Mouse (Mus musculus) neural tube, embryonic 12.5 days (tissue): Measurements from ENCODE around the gene Guca2b. TPM values are rescaled to one million over a fixed set of nuclear protein-coding genes. Genes with fewer than 3 reads are reported as not detected.

ENCODE experiments used
- ATAC-seq: fragments of 200-750 bp; cut with Nextera tagmentation; 2 replicates; pipeline ENCODE4 v1.8.0; 2017; ENCODE audit warnings: low read depth, mild to moderate bottlenecking, moderate TSS enrichment, moderate library complexity; ENCODE audit not compliant: low FRiP score
- H3K27ac ChIP-seq: fragments of 300-500 bp; sonication (generic); 2 replicates; pipeline ENCODE4 v1.5.1; 2016
- H3K27me3 ChIP-seq: fragments of 300-500 bp; sonication (generic); replicated peaks from 2 replicates; pipeline ENCODE4 v1.6.1; 2016; ENCODE audit warnings: mild to moderate bottlenecking
- H3K36me3 ChIP-seq: fragments of 300-500 bp; sonication (generic); 2 replicates; pipeline ENCODE4 v1.6.1; 2016; ENCODE audit warnings: mild to moderate bottlenecking
- H3K4me1 ChIP-seq: fragments of 300-500 bp; sonication (generic); 2 replicates; pipeline ENCODE4 v1.6.1; 2016
- H3K4me2 ChIP-seq: fragments of 300-500 bp; sonication (generic); replicated peaks from 2 replicates; pipeline ENCODE4 v1.6.1; 2016; ENCODE audit warnings: mild to moderate bottlenecking
- H3K4me3 ChIP-seq: fragments of 300-500 bp; sonication (generic); 2 replicates; pipeline ENCODE4 v1.5.1; 2016
- H3K9ac ChIP-seq: fragments of 300-500 bp; sonication (generic); 2 replicates; pipeline ENCODE4 v1.6.1; 2016; ENCODE audit warnings: mild to moderate bottlenecking
- H3K9me3 ChIP-seq: fragments of 300-500 bp; sonication (generic); 2 replicates; pipeline ENCODE4 v1.6.1; 2016; ENCODE audit warnings: mild to moderate bottlenecking
- WGBS: fragments of 180-500 bp; shearing (Covaris S2); methylation state at CpG from one replicate; pipeline ENCODE4 v1.1.7; 2016; 5-methylcytosine and 5-hydroxymethylcytosine counted together
- polyA plus RNA-seq: library from polyadenylated mRNA; unstranded; fragments of >200 nt; fragmentation: Nextera tagmentation; extraction: Ambion mirVana; gene quantifications from 2 replicates; pipeline ENCODE4 v1.2.1, GENCODE M21; 2016

Guca2b gene
- polyA plus RNA-seq, 1 experiment from 2014 or later: not detected

DNA sequence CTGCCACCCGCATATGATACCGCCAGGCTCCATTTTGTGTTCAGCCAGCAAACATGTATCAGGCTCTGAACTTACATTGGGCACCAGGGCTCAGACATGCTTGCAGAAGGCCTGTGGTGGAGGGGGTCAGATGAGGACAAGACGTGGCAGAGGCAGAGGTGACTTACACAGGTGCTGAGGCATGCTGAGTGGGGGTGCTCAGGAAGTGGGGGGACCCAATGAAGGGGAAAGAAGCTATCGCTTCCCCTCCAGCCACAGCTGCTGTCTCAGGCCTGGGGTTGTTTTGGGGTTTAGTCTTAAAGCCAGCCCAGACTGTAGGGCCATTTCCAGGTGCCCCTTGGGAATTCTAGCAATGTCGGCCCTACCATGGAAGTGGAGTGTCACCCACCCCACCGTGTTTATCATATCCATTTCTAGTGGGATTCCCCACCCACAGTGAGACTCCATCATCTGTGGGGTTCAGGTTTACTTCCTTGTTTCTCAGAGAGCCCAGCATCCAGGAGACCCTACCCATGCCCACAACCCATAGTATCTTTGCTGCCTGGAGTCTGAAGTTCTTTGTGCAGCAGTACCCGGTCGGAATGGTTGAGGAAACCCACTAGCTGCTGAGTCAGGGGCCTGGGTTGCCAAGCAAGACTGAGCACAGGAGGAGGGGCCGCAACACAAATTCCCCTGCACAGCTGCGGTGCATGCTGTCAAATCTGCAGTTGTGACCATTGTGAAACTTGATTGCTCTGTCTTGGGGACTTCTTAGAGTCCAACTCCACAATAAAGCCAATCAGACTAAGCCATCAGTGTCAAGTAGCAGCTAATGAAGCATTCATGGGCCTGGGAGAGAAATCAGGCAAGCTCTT, 10.8 kb upstream of the Guca2b start:
- WGBS: 73% methylated on average over 10 of the region's 10 CpGs
- no peak overlapping the region for H3K4me3 ChIP-seq
- H3K9ac ChIP-seq: 0 out of 2 replicates have a peak overlapping the region, but pooled peaks have one; percentile 0
- H3K4me2 ChIP-seq: no peak overlapping the region
- no peak for ATAC-seq
- H3K27me3 ChIP-seq: no peaks in the 10 kb centered on the region
- H3K27ac ChIP-seq: no peak overlapping the region
- no peaks in the 10 kb centered on the region for H3K36me3 ChIP-seq
- H3K4me1 ChIP-seq: peaks cover 4% of the 10 kb centered on the region; the same call in 1 of the 2 replicates
- no peaks in the 10 kb centered on the region for H3K9me3 ChIP-seq

DNA sequence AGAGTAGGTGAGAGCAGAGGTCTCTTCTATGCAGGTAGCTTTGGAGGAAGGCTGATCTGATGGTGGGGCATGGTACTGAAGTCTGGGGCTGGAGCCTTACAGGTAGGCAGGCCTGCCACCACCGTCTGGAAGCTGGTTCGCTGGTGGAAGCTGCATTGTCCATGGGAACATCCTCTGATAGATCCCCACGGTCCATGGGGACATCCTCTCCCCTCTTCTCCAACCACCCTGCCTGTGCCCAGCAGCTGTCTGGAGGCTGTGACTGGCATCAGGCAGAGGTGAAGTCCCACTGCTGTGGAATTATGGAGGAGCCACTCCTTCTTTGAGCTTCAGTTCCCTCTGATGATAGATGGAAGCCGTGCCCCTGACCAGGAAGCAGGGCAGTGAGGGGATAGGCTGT, 9.8 kb upstream of the Guca2b start:
- no peaks in the 10 kb centered on the region for H3K27me3 ChIP-seq
- WGBS: 88% methylated on average over 4 of the region's 4 CpGs

DNA sequence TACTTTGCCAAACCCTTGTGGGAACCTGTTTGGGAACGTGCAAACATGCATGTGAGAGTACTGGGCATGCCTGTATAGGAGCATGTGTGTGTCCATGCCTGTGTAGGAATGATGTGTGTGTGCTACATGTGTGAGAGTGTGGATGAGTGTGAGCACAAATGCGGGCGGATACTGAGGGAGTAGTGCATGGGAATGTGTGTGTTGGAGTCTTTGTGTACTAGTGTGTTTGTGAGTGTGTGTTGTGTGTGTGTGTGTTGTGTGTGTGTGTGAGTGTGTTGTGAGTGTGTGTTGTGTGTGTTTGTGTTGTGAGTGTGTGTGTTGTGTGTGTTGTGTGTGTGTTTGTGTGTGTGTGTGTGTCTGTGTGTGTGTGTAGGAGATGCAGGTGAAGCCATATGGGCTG, 9.4 kb upstream of the Guca2b start:
- Histone ChIP-seq H3K9me3 (no peaks in the 10 kb centered on the region), H3K36me3 (no peaks in the 10 kb centered on the region), H3K9ac (no peak overlapping the region), H3K4me3 (no peak overlapping the region), H3K27ac (no peak overlapping the region), H3K4me2 (no peak overlapping the region), H3K27me3 (no peaks in the 10 kb centered on the region), H3K4me1 (peaks cover 4% of the 10 kb centered on the region; the same call in 1 of the 2 replicates)
- ATAC-seq: no peak
- whole genome bisulfite sequencing: 90% methylated on average over 3 of the region's 3 CpGs

More for the DNA sequence above, 9.8 kb upstream of the Guca2b start:
- Histone ChIP-seq H3K9ac (no peak overlapping the region), H3K27ac (no peak overlapping the region), H3K9me3 (no peaks in the 10 kb centered on the region), H3K4me1 (peaks cover 4% of the 10 kb centered on the region; the same call in 1 of the 2 replicates), H3K4me2 (no peak overlapping the region), H3K4me3 (no peak overlapping the region), H3K36me3 (no peaks in the 10 kb centered on the region)
- ATAC-seq: no peak

DNA sequence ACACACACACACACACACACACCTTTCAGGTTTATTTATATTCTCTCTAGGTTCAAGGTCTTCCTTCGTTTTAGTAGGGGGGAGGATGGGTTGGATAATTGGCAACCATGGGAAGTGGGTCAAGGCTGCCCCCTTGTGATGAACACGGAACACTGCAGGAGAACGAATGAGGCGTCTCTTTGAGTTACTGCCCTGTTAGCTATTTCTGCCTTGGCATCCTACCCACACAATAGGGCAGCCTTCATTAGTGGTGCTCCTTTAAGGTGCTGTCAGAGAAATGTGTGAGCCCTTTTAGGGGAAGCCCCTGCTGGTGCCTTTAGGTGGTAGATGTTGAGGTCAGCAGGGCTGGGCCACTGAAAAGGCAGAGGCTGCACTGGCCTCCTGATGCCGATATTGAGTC, 8.7 kb upstream of the Guca2b start:
- 0 out of 2 replicates have a peak, but pooled peaks have one; percentile 30 for ATAC-seq
- 35% methylated on average over 5 of the region's 5 CpGs for WGBS
- no peak overlapping the region for H3K4me3 ChIP-seq

DNA sequence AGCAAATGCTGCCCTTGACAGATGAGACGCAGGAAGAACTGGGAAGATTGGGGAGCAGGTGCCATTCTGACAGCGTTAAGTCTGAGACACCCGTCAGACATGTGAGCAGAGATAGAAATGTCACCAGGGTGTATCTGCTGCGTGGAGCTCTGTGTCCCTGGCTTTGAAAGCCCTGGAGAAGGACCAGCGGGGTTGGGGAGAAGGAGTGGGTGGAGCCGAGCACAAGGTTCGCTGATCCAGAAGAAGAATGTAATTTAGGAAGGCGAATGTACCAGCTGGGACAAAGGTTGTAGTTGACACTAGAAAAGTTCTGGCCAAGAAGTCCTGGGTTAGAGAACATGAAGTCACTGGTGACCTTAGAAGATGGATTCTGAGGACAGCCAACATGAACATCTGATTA, 7.4 kb upstream of the Guca2b start:
- WGBS: 47% methylated on average over 8 of the region's 8 CpGs
- Histone ChIP-seq H3K36me3 (no peaks in the 10 kb centered on the region), H3K27me3 (no peaks in the 10 kb centered on the region), H3K9me3 (no peaks in the 10 kb centered on the region), H3K4me1 (peaks cover 4% of the 10 kb centered on the region; the same call in 1 of the 2 replicates), H3K9ac (no peak overlapping the region), H3K27ac (no peak overlapping the region), H3K4me3 (no peak overlapping the region), H3K4me2 (no peak overlapping the region)
- ATAC-seq: no peak

More for the DNA sequence above, 8.7 kb upstream of the Guca2b start:
- no peaks in the 10 kb centered on the region for H3K36me3 ChIP-seq
- H3K9ac ChIP-seq: no peak overlapping the region
- no peak overlapping the region for H3K27ac ChIP-seq
- H3K4me1 ChIP-seq: peaks cover 4% of the 10 kb centered on the region; the same call in 1 of the 2 replicates
- H3K27me3 ChIP-seq: no peaks in the 10 kb centered on the region
- no peak overlapping the region for H3K4me2 ChIP-seq
- H3K9me3 ChIP-seq: no peaks in the 10 kb centered on the region

DNA sequence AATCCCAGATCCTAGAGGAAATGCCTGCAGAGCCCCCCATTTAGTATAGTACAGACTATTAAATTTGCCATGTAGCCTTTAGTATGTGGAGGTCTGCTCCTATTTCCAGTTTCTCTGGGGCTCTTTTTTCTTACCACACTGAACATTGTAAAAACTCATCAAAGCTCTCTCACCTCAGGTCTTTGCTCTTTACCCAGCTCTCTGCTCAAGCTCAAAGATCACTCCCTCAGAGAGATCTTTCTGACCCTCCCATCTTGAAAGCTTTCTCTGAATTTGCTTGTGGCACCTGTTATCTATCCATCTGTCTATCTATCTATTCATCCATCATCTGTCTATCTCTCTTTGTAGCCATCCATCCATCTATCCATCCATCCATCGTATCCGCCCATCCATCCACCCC, 6.4 kb upstream of the Guca2b start:
- no peaks in the 10 kb centered on the region for H3K4me1 ChIP-seq
- no peaks in the 10 kb centered on the region for H3K9me3 ChIP-seq
- no peak overlapping the region for H3K4me2 ChIP-seq
- ATAC-seq: no peak
- 94% methylated on average over 2 of the region's 2 CpGs for WGBS
- no peak overlapping the region for H3K9ac ChIP-seq
- H3K4me3 ChIP-seq: no peak overlapping the region
- H3K27me3 ChIP-seq: no peaks in the 10 kb centered on the region
- no peaks in the 10 kb centered on the region for H3K36me3 ChIP-seq
- no peak overlapping the region for H3K27ac ChIP-seq

DNA sequence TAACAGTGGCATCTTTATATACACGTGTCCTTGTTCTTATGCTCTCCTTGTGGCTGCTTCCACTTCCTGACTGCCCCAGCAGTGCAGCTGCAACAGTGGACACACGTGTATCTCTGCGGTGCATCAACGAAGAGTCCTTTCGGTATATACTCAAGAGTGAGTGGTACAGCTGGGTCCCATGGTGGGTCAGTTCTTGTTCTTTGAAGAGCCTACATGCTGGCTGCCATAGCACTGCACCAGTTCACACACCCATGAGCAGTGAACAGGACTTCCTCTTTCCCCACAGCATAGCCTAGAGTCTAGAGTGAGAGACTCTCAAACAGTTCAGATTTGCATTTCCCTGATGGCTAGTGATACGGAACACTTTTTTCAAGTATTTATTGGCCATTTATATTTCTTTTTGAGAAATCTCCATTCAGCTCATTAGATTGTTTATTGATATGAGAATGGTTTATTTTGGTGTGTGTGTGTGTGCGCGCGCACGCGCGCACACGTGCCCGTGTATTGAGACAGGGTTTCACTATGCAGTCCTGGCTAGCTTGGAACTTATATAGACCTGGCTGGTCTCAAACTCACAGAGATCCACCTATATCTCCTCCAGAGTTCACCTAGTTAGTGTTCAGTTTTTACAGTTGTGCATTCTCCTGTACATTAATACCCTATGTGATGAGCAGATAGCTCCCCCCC, 4.8 kb upstream of the Guca2b start:
- 92% methylated on average over 14 of the region's 14 CpGs for WGBS
- Histone ChIP-seq H3K4me1 (no peaks in the 10 kb centered on the region), H3K27me3 (no peaks in the 10 kb centered on the region), H3K27ac (no peak overlapping the region), H3K4me2 (no peak overlapping the region), H3K36me3 (no peaks in the 10 kb centered on the region), H3K4me3 (no peak overlapping the region), H3K9ac (no peak overlapping the region), H3K9me3 (no peaks in the 10 kb centered on the region)
- no peak for ATAC-seq

DNA sequence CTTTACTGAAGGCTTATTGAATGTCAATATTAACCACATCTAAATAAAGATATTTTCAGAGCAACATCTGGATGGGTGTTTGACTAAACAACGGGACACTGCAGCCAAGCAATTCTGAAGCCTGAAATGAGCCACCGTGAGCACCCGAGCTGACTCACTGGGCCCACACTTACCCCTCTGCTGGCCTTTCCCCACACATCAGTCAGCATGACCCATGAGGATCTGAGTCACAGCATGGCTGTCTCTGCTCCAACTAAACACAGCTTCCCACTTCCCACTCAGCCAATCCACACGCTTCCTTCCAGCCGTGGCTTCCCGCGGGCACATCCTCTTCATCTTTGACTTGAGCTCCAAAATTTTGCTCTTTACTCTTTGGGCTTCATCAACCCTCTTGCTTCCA, 4.2 kb upstream of the Guca2b start:
- no peak overlapping the region for H3K4me3 ChIP-seq
- no peak overlapping the region for H3K27ac ChIP-seq
- no peaks in the 10 kb centered on the region for H3K27me3 ChIP-seq
- no peaks in the 10 kb centered on the region for H3K36me3 ChIP-seq
- H3K9me3 ChIP-seq: no peaks in the 10 kb centered on the region
- H3K4me2 ChIP-seq: no peak overlapping the region
- 91% methylated on average over 7 of the region's 7 CpGs for WGBS
- no peak overlapping the region for H3K9ac ChIP-seq
- no peak for ATAC-seq
- H3K4me1 ChIP-seq: no peaks in the 10 kb centered on the region

DNA sequence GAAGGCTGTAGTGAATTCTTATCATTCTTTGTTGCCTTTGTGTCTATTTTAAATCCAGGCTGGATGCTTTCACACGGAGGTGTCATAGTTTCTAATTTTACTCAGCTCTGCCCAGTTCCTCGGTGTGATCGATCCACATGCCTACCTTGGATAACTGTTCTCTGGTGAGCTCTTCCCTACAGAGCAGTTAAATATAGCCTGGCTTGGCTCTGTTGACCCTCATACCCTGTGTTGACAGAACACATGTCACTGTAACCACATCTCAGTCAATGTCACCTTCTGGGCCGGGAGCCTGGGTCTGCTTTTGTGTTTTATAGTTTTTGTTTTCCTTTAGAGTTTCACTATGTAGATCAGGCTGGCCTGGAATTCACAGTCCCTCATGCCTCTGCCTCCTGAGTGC, 3.4 kb upstream of the Guca2b start:
- no peak for ATAC-seq
- H3K9ac ChIP-seq: no peak overlapping the region
- no peaks in the 10 kb centered on the region for H3K9me3 ChIP-seq
- no peaks in the 10 kb centered on the region for H3K4me1 ChIP-seq
- H3K36me3 ChIP-seq: no peaks in the 10 kb centered on the region
- WGBS: 86% methylated on average over 4 of the region's 4 CpGs
- no peak overlapping the region for H3K4me2 ChIP-seq
- no peak overlapping the region for H3K27ac ChIP-seq
- H3K27me3 ChIP-seq: no peaks in the 10 kb centered on the region
- no peak overlapping the region for H3K4me3 ChIP-seq

DNA sequence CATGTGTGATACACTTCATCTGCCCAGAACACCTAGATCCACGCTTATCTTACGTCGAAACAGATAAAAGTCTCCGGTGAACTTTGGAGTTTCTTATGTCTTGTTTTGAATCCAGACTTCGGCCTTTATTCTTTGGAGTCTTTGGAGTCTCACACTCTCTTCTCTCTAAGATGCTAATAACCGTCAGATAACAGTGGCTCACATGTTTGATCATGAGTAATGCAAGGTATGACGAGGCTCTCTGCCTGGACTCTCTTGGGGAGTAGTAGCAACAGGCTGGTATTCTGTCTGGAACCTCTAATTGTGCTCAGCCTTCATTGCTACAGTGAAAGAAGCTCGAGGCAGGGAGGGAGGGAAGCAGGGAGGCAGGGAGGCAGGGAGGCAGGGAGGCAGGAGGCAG, 1.3 kb upstream of the Guca2b start:
- Histone ChIP-seq H3K27ac (no peak overlapping the region), H3K4me3 (no peak overlapping the region), H3K36me3 (no peaks in the 10 kb centered on the region), H3K4me2 (no peak overlapping the region), H3K9ac (no peak overlapping the region), H3K4me1 (no peaks in the 10 kb centered on the region), H3K9me3 (no peaks in the 10 kb centered on the region), H3K27me3 (no peaks in the 10 kb centered on the region)
- no peak for ATAC-seq
- WGBS: 84% methylated on average over 8 of the region's 8 CpGs

DNA sequence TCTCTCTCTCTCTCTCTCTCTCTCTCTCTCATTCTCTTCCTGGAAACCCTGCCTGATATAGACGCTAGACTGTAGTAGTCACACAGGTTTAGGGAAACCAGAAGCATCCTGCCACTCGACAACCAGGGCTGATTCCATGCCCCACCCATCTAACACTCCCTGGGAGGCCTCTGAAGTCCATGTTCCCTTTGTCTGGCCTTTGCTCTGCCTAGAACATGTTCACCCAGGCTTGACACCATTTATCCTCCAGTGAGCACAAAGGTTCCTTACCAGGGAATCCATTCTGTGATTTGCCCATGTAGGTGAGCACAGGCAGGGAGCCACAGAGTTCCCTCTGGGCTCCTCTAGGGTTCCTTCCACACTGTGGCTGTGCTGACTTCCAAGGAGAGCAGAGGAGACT, 508 bp downstream of the Guca2b start:
- Histone ChIP-seq H3K27me3 (no peaks in the 10 kb centered on the region), H3K27ac (no peak overlapping the region), H3K9ac (no peak overlapping the region), H3K4me3 (no peak overlapping the region), H3K4me1 (no peaks in the 10 kb centered on the region), H3K9me3 (peaks cover 9% of the 10 kb centered on the region), H3K4me2 (no peak overlapping the region), H3K36me3 (no peaks in the 10 kb centered on the region)
- no peak for ATAC-seq
- WGBS: 33% methylated on average over 1 of the region's 2 CpGs

DNA sequence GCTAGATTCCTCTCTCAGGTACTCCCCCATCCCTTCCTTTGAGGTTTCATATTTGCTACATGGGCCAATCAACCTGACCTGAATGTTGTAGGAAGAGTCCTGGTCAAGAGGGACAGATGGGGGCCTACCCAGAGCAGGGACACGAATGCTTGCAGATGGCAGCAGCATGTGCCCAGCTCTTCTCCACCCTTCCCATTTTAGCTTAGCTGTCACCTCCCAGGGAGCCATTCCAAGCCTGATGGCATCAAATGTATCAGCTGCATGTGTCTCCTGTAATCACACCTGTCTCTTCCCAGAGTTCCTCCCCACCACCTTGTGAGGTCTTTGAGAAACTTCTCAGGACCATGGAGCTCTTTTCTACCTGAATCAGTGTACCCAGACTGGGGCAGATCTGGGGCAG, 1.7 kb downstream of the Guca2b start:
- Histone ChIP-seq H3K4me2 (no peak overlapping the region), H3K4me1 (no peaks in the 10 kb centered on the region), H3K36me3 (no peaks in the 10 kb centered on the region), H3K9ac (no peak overlapping the region), H3K27me3 (no peaks in the 10 kb centered on the region), H3K4me3 (no peak overlapping the region), H3K9me3 (peaks cover 14% of the 10 kb centered on the region), H3K27ac (no peak overlapping the region)
- WGBS: 59% methylated on average over 1 of the region's 1 CpGs
- ATAC-seq: no peak
